Mouse (Mus musculus): Measurements from ENCODE around the gene Pakap.

GRCm38 (mm10) chr4:57904211-57904610 is 336.2 kb downstream of the Pakap start:
- TF ChIP-seq POLR2A (IDR thresholded peaks at IDR 0.05; ENCODE audit: low read depth, low read length) (no peak), CTCF (IDR thresholded peaks at IDR 0.05; ENCODE audit: extremely low read depth, insufficient read length, insufficient replicate concordance, low read depth, low read length) (peak; percentile 95; the same call in 1 of the 2 replicates)

Data from small intestine, adult 2 months (tissue).